Mouse (Mus musculus) liver, postnatal 0 days (tissue): Measurements from ENCODE around the gene Cntn3.

Source experiments
- CTCF ChIP-seq: sonication (generic); IDR thresholded peaks from 2 replicates; pipeline ENCODE4 v1.5.1; 2016; ENCODE audit warnings: antibody characterized with exemption, low read depth
- EP300 ChIP-seq: IDR thresholded peaks from 2 replicates; pipeline ENCODE4 v1.6.1; 2016; ENCODE audit warnings: antibody characterized with exemption, low read depth, mild to moderate bottlenecking

GRCm38 (mm10) chr6:102427549-102427948 is 145.4 kb downstream of the Cntn3 start:
- TF ChIP-seq CTCF (no peak), EP300 (no peak)
